Mouse (Mus musculus) MEL (cell line): ENCODE measurements at regions not wholly inside any gene's neighbourhood (a gene's known extent, or its start where the extent isn't known, plus 50 kb on each side); places are given as distances from the start of the nearest gene placed in this dataset.

Experiments used
- DNase-seq: peaks from one replicate; pipeline ENCODE4 v3.0.0; 2011; ENCODE audit warnings: low read depth, low spot score
- H3K27ac ChIP-seq: 2 replicates; pipeline ENCODE4 v1.5.1; 2012; ENCODE audit warnings: low read depth, mild to moderate bottlenecking, control low read depth, low read length, moderate library complexity; ENCODE audit not compliant: control insufficient read depth
- H3K27me3 ChIP-seq, 2 experiments: fragments of 150-350 bp in 1 of 2; sonication (generic) in 1 of 2; 2 replicates each; pipeline ENCODE4 v1.6.1; 2012; ENCODE audit warnings: low read length in 2 of 2, mild to moderate bottlenecking in 2 of 2, improper control_type of control experiment in 1 of 2, moderate library complexity in 1 of 2; ENCODE audit not compliant: insufficient read depth in 2 of 2, control insufficient read depth in 1 of 2
- H3K36me3 ChIP-seq, 2 experiments: 2 replicates each; pipeline ENCODE4 v1.6.1; 2012 to 2014; ENCODE audit warnings: low read length in 2 of 2, improper control_type of control experiment in 1 of 2, inconsistent platforms in 1 of 2, mild to moderate bottlenecking in 1 of 2; ENCODE audit not compliant: insufficient read depth in 2 of 2, control insufficient read depth in 1 of 2
- H3K4me1 ChIP-seq, 2 experiments: fragments of 150-350 bp in 1 of 2; sonication (generic) in 1 of 2; 2 replicates each; pipeline ENCODE4 v1.6.1; 2012; ENCODE audit warnings: low read length in 2 of 2, improper control_type of control experiment in 1 of 2, mild to moderate bottlenecking in 1 of 2; ENCODE audit not compliant: insufficient read depth in 2 of 2, control insufficient read depth in 1 of 2
- H3K4me3 ChIP-seq, 2 experiments: fragments of 150-350 bp in 1 of 2; sonication (generic) in 1 of 2; 2 replicates each; pipeline ENCODE4 v1.5.1; 2012; ENCODE audit warnings: low read depth in 2 of 2, low read length in 2 of 2, mild to moderate bottlenecking in 2 of 2, moderate library complexity in 2 of 2, control low read depth in 1 of 2, improper control_type of control experiment in 1 of 2; ENCODE audit not compliant: control insufficient read depth in 1 of 2, insufficient read depth in 1 of 2
- H3K79me2 ChIP-seq: 2 replicates; pipeline ENCODE4 v1.6.1; 2012; ENCODE audit warnings: mild to moderate bottlenecking, low read length, moderate library complexity; ENCODE audit not compliant: control insufficient read depth, poor library complexity, insufficient read depth
- H3K9ac ChIP-seq: 2 replicates; pipeline ENCODE4 v1.6.1; 2012; ENCODE audit warnings: low read depth, mild to moderate bottlenecking, control low read depth, low read length, moderate library complexity; ENCODE audit not compliant: control insufficient read depth, poor library complexity, severe bottlenecking
- H3K9me3 ChIP-seq: fragments of 150-350 bp; sonication (generic); replicated peaks from 2 replicates; pipeline ENCODE4 v1.6.1; 2012; ENCODE audit warnings: mild to moderate bottlenecking, low read length, improper control_type of control experiment, moderate library complexity; ENCODE audit not compliant: insufficient read depth
- BHLHE40 ChIP-seq: IDR thresholded peaks from 2 replicates; pipeline ENCODE4 v1.6.1; 2012; ENCODE audit warnings: low read depth, mild to moderate bottlenecking, inconsistent platforms, low read length, improper control_type of control experiment, borderline replicate concordance
- CHD1 ChIP-seq: IDR thresholded peaks from 2 replicates; pipeline ENCODE4 v1.6.1; 2012; ENCODE audit warnings: low read depth, mild to moderate bottlenecking, inconsistent platforms, low read length, improper control_type of control experiment
- CTCF ChIP-seq, 3 experiments: IDR thresholded peaks in 2 of 3; conservative IDR thresholded peaks in 1 of 3; 2 replicates each; pipeline ENCODE4 v1.5.1; 2011 to 2012; ENCODE audit warnings: low read length in 3 of 3, low read depth in 2 of 3, mild to moderate bottlenecking in 2 of 3, improper control_type of control experiment in 1 of 3, inconsistent platforms in 1 of 3, mixed read lengths in 1 of 3, moderate library complexity in 1 of 3; ENCODE audit not compliant: control insufficient read depth in 1 of 3, insufficient read depth in 1 of 3, poor library complexity in 1 of 3, severe bottlenecking in 1 of 3
- E2F4 ChIP-seq: IDR thresholded peaks from 2 replicates; pipeline ENCODE4 v1.6.1; 2011; ENCODE audit warnings: low read depth, low read length, improper control_type of control experiment, borderline replicate concordance
- EP300 ChIP-seq, 2 experiments: IDR thresholded peaks; 2 replicates each; pipeline ENCODE4 v1.6.1; 2011; ENCODE audit warnings: improper control_type of control experiment in 2 of 2, low read length in 2 of 2, low read depth in 1 of 2, mild to moderate bottlenecking in 1 of 2
- ETS1 ChIP-seq: IDR thresholded peaks from 2 replicates; pipeline ENCODE4 v1.6.1; 2012; ENCODE audit warnings: low read depth, mild to moderate bottlenecking, inconsistent platforms, low read length, improper control_type of control experiment, moderate library complexity
- JUND ChIP-seq: IDR thresholded peaks from 2 replicates; pipeline ENCODE4 v1.6.1; 2011; ENCODE audit warnings: low read depth, mild to moderate bottlenecking, improper control_type of control experiment, low read length
- KAT2A ChIP-seq: conservative IDR thresholded peaks from 2 replicates; pipeline ENCODE4 v1.6.1; 2012; ENCODE audit warnings: low read depth, low read length, improper control_type of control experiment, inconsistent platforms
- MAFK ChIP-seq: IDR thresholded peaks from 2 replicates; pipeline ENCODE4 v1.6.1; 2011; ENCODE audit warnings: low read depth, mild to moderate bottlenecking, low read length, improper control_type of control experiment, borderline replicate concordance
- MAX ChIP-seq: IDR thresholded peaks from 2 replicates; pipeline ENCODE4 v1.6.1; 2011; ENCODE audit warnings: low read length, improper control_type of control experiment
- MAZ ChIP-seq: IDR thresholded peaks from 2 replicates; pipeline ENCODE4 v1.6.1; 2012; ENCODE audit warnings: low read depth, mild to moderate bottlenecking, inconsistent platforms, low read length, improper control_type of control experiment
- MEF2A ChIP-seq: IDR thresholded peaks from 2 replicates; pipeline ENCODE4 v1.6.1; 2014; ENCODE audit warnings: low read depth, mild to moderate bottlenecking, inconsistent platforms, low read length, improper control_type of control experiment; ENCODE audit not compliant: poor library complexity, insufficient replicate concordance, severe bottlenecking; ENCODE audit errors: extremely low read depth
- MXI1 ChIP-seq: IDR thresholded peaks from 2 replicates; pipeline ENCODE4 v1.6.1; 2011; ENCODE audit warnings: mild to moderate bottlenecking, low read depth, low read length, improper control_type of control experiment
- MYB ChIP-seq: IDR thresholded peaks from 2 replicates; pipeline ENCODE4 v1.6.1; 2011; ENCODE audit warnings: mild to moderate bottlenecking, low read depth, low read length, improper control_type of control experiment
- RAD21 ChIP-seq: IDR thresholded peaks from 2 replicates; pipeline ENCODE4 v1.6.1; 2011; ENCODE audit warnings: mild to moderate bottlenecking, low read depth, low read length, improper control_type of control experiment
- RCOR1 ChIP-seq: IDR thresholded peaks from 2 replicates; pipeline ENCODE4 v1.6.1; 2012; ENCODE audit warnings: low read depth, mild to moderate bottlenecking, inconsistent platforms, low read length, improper control_type of control experiment
- SIN3A ChIP-seq: IDR thresholded peaks from 2 replicates; pipeline ENCODE4 v1.6.1; 2012; ENCODE audit warnings: low read length, improper control_type of control experiment, inconsistent platforms
- TBP ChIP-seq: IDR thresholded peaks from 2 replicates; pipeline ENCODE4 v1.8.0; 2011; ENCODE audit warnings: low read depth, low read length, improper control_type of control experiment
- UBTF ChIP-seq: IDR thresholded peaks from 2 replicates; pipeline ENCODE4 v1.6.1; 2012; ENCODE audit warnings: low read depth, mild to moderate bottlenecking, inconsistent platforms, low read length, improper control_type of control experiment, moderate library complexity, borderline replicate concordance; ENCODE audit not compliant: insufficient read depth
- USF1 ChIP-seq: IDR thresholded peaks from 2 replicates; pipeline ENCODE4 v1.6.1; 2014; ENCODE audit warnings: low read depth, mild to moderate bottlenecking, inconsistent platforms, low read length, improper control_type of control experiment, moderate library complexity
- USF2 ChIP-seq, 2 experiments: IDR thresholded peaks; 2 replicates each; pipeline ENCODE4 v1.6.1; 2011 to 2012; ENCODE audit warnings: improper control_type of control experiment in 2 of 2, low read length in 2 of 2, borderline replicate concordance in 1 of 2, inconsistent platforms in 1 of 2, low read depth in 1 of 2, mild to moderate bottlenecking in 1 of 2; ENCODE audit not compliant: insufficient read depth in 1 of 2
- ZKSCAN1 ChIP-seq: IDR thresholded peaks from 2 replicates; pipeline ENCODE4 v1.6.1; 2012; ENCODE audit warnings: low read depth, mild to moderate bottlenecking, inconsistent platforms, low read length, improper control_type of control experiment, moderate library complexity
- ZNF384 ChIP-seq: IDR thresholded peaks from 2 replicates; pipeline ENCODE4 v1.6.1; 2012; ENCODE audit warnings: low read depth, mild to moderate bottlenecking, inconsistent platforms, low read length, improper control_type of control experiment

GRCm38 (mm10) chr3:130831788-130832187, 101.6 kb upstream of the Rpl34 start:
- H3K4me1 ChIP-seq: no peaks in the 10 kb centered on the region
- TF ChIP-seq TBP: no peak
- no peak for TF ChIP-seq EP300 (IDR thresholded peaks at IDR 0.05; ENCODE audit: low read depth in 1 of 2, low read length in 2 of 2)
- TF ChIP-seq MAFK: no peak
- no peak for TF ChIP-seq E2F4
- TF ChIP-seq UBTF: no peak
- TF ChIP-seq MAX: no peak
- TF ChIP-seq MYB: no peak
- TF ChIP-seq KAT2A: no peak
- TF ChIP-seq MAZ: no peak
- TF ChIP-seq ETS1: no peak
- no peak for TF ChIP-seq ZKSCAN1
- TF ChIP-seq CTCF (IDR thresholded peaks at IDR 0.05 in 2 of 3, conservative IDR thresholded peaks at IDR 0.05 in 1 of 3; ENCODE audit: control insufficient read depth in 1 of 3, insufficient read depth in 1 of 3, low read depth in 2 of 3, low read length in 3 of 3, poor library complexity in 1 of 3, severe bottlenecking in 1 of 3): no peak
- TF ChIP-seq RCOR1: no peak
- TF ChIP-seq ZNF384: no peak
- no peak for TF ChIP-seq SIN3A
- TF ChIP-seq RAD21: no peak
- TF ChIP-seq USF2 (IDR thresholded peaks at IDR 0.05; ENCODE audit: borderline replicate concordance in 1 of 2, insufficient read depth in 1 of 2, low read depth in 1 of 2, low read length in 2 of 2): no peak
- TF ChIP-seq BHLHE40: no peak
- no peak for TF ChIP-seq USF1
- no peak for TF ChIP-seq MXI1
- H3K9me3 ChIP-seq: no peaks in the 10 kb centered on the region
- no peak overlapping the region for H3K9ac ChIP-seq
- 0 out of 4 replicates have a peak, but pooled peaks cover 0 to 1% of the 10 kb centered on the region in 2 experiments for H3K27me3 ChIP-seq
- DNase-seq: no peak
- H3K79me2 ChIP-seq: no peaks in the 10 kb centered on the region
- no peak overlapping the region for H3K4me3 ChIP-seq
- H3K36me3 ChIP-seq: no peaks in the 10 kb centered on the region
- H3K27ac ChIP-seq: no peak overlapping the region

- H3K9ac ChIP-seq: no peak overlapping the region
- H3K4me1 ChIP-seq: no peaks in the 10 kb centered on the region
- H3K27me3 ChIP-seq: no peaks in the 10 kb centered on the region
- H3K9me3 ChIP-seq: no peaks in the 10 kb centered on the region
- no peak overlapping the region for H3K27ac ChIP-seq
- H3K79me2 ChIP-seq: no peaks in the 10 kb centered on the region
- no peaks in the 10 kb centered on the region for H3K36me3 ChIP-seq
- TF ChIP-seq USF1 (no peak), MAX (no peak), CHD1 (no peak), TBP (no peak), MEF2A (no peak), JUND (no peak), SIN3A (no peak), ZKSCAN1 (no peak), E2F4 (no peak)
- no peak for DNase-seq
- no peak overlapping the region for H3K4me3 ChIP-seq
Observed at GRCm38 (mm10) chr3:130828346-130828745, 98.1 kb upstream of the Rpl34 start.
